Mouse (Mus musculus) right cerebral cortex, postnatal 25 days (tissue): ENCODE measurements around the gene Gm21586.
"Not testable (repeated sequence)": the region's sequence is repeated elsewhere in the genome, so short reads cannot be mapped to it uniquely, and the experiment has no call there.

Experiments used
- DNase-seq: peaks from one replicate; pipeline ENCODE4 v3.0.0; 2022

The Gm21586 gene

DNA sequence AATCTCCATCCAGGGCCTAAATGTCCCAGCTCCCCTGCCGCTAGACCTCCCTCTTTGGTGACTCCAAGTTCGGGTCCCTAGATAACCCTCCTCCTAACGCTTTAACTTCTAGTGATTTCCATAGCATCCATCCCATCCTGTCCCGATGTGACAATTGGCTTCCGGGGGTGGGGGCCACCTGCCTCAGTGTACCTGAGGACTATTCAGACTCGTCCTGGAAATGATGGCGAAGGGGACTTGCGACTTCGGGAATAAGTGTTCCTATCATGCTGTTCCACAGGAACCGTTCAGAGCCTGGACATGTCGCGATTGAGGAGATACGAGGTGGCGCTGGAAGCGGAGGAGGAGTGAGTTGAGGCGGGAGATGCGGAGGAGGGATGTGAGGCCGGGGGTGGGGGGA, at the start of gene Gm21586:
Gm21586 (plus strand) TSS at position 301 of the 400 bp plus-strand sequence.
- DNase-seq, result not testable (repeated sequence)

DNA sequence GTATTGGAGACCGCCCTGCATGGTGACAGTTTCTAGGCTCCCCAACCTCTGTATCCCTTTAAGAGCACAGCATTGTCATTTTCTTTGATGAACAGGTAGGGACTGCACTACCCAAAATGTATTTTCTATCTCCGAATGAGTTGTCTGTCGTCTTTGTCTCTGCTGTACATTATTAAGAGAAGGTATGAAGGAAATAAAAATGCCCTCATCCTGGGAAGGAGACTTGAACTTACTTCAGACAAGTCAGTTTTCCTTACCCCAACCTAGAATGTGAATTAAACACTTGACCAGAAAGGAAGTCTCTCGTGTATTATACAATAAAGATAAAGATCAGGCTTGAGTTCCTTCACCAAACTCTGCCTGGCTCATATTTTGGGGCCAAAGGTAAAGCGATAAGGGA, 27.3 kb downstream of the Gm21586 start, which contains the start of gene Gm2163:
Gm2163 (plus strand) TSS at position 301 of the 400 bp plus-strand sequence.
- DNase-seq, result not testable (repeated sequence)
